Mouse (Mus musculus): Measurements from ENCODE around the gene Lmo2. TPM values are rescaled to one million over a fixed set of nuclear protein-coding genes. Genes with fewer than 3 reads are reported as not detected.
"Not testable (repeated sequence)": the region's sequence is repeated elsewhere in the genome, so short reads cannot be mapped to it uniquely, and the experiment has no call there.

The Lmo2 gene
- polyA plus RNA-seq, 1 experiment, result 20.8 TPM

GRCm38 (mm10) chr2:103992618-103993332 is 35.0 kb downstream of the Lmo2 start:
- no peak for DNase-seq
- 44% methylated on average over 17 of the region's 17 CpGs for WGBS

DNA sequence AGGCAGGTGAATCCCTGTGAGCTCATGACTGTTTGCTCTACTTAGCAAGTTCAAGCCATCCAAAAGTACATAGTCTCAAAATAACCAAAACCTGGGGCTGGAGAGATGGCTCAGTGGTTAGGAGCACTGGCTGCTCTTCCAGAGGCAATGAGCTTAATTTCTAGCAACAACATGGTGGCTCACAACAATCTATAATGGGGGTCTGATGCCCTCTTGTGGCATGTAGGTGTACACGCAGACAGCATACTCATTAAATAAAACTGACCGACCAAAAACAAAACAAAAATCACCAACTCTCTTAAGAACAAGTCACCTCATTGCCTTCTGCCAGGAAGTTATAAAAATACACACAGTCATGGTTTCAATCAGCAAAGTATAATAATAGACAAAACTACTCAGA is 43.3 kb downstream of the Lmo2 start:
- TF ChIP-seq CTCF (conservative IDR thresholded peaks at IDR 0.05; ENCODE audit: insufficient read depth, insufficient read length, low read depth, low read length), result peak; percentile 41
- TF ChIP-seq POLR2A (IDR thresholded peaks at IDR 0.05; ENCODE audit: low read depth, low read length), result no peak
- H3K27ac ChIP-seq (ENCODE audit: insufficient read depth, low read depth, low read length), result no peak overlapping the region
- peak; percentile 25 for DNase-seq
- H3K36me3 ChIP-seq (ENCODE audit: control insufficient read depth, insufficient read depth, low read length), result no peaks in the 10 kb centered on the region
- WGBS, result 20% methylated on average over 2 of the region's 2 CpGs
- H3K4me3 ChIP-seq (ENCODE audit: insufficient read depth, low read depth, low read length), result no peak overlapping the region
- no peaks in the 10 kb centered on the region for H3K4me1 ChIP-seq (ENCODE audit: control insufficient read depth, insufficient read depth, low read length)
- H3K27me3 ChIP-seq (replicated peaks; ENCODE audit: control insufficient read depth, insufficient read depth, low read length), result no peaks in the 10 kb centered on the region

More at GRCm38 (mm10) chr2:103992618-103993332, 35.0 kb downstream of the Lmo2 start:
- no peak overlapping the region for H3K27ac ChIP-seq (ENCODE audit: insufficient read depth, low read depth, low read length)
- no peaks in the 10 kb centered on the region for H3K36me3 ChIP-seq (ENCODE audit: control insufficient read depth, insufficient read depth, low read length)
- H3K4me1 ChIP-seq (ENCODE audit: control insufficient read depth, insufficient read depth, low read length), result no peaks in the 10 kb centered on the region
- H3K4me3 ChIP-seq (ENCODE audit: insufficient read depth, low read depth, low read length), result no peak overlapping the region
- no peak for TF ChIP-seq CTCF (conservative IDR thresholded peaks at IDR 0.05; ENCODE audit: insufficient read depth, insufficient read length, low read depth, low read length)
- no peak for TF ChIP-seq POLR2A (IDR thresholded peaks at IDR 0.05; ENCODE audit: low read depth, low read length)
- H3K27me3 ChIP-seq (replicated peaks; ENCODE audit: control insufficient read depth, insufficient read depth, low read length), result no peaks in the 10 kb centered on the region; the same call in 1 of the 2 replicates

DNA sequence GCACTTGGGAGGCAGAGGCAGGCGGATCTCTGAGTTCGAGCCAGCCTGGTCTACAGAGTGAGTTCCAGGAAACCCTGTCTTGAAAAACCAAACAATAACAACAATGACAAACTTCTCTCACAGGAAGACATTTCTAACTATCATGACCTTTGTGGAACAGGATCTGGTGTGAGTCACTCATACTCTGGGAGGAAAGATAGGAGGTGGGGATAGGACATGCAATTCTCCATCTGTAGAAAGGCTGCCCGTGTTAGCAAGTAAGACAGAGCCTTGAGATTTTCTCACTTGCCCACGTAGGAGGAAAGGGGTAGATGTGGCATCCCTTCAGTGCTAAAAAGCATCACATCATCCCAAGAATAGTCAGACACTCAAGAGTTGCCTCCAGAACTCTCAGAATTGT is 44.1 kb downstream of the Lmo2 start:
- TF ChIP-seq POLR2A (IDR thresholded peaks at IDR 0.05; ENCODE audit: low read depth, low read length), result no peak
- no peak for TF ChIP-seq CTCF (conservative IDR thresholded peaks at IDR 0.05; ENCODE audit: insufficient read depth, insufficient read length, low read depth, low read length)
- no peak overlapping the region for H3K4me3 ChIP-seq (ENCODE audit: insufficient read depth, low read depth, low read length)
- H3K36me3 ChIP-seq (ENCODE audit: control insufficient read depth, insufficient read depth, low read length), result no peaks in the 10 kb centered on the region
- 71% methylated on average over 4 of the region's 4 CpGs for WGBS
- no peak overlapping the region for H3K27ac ChIP-seq (ENCODE audit: insufficient read depth, low read depth, low read length)
- no peaks in the 10 kb centered on the region for H3K27me3 ChIP-seq (replicated peaks; ENCODE audit: control insufficient read depth, insufficient read depth, low read length)
- no peaks in the 10 kb centered on the region for H3K4me1 ChIP-seq (ENCODE audit: control insufficient read depth, insufficient read depth, low read length)
- no peak for DNase-seq

DNA sequence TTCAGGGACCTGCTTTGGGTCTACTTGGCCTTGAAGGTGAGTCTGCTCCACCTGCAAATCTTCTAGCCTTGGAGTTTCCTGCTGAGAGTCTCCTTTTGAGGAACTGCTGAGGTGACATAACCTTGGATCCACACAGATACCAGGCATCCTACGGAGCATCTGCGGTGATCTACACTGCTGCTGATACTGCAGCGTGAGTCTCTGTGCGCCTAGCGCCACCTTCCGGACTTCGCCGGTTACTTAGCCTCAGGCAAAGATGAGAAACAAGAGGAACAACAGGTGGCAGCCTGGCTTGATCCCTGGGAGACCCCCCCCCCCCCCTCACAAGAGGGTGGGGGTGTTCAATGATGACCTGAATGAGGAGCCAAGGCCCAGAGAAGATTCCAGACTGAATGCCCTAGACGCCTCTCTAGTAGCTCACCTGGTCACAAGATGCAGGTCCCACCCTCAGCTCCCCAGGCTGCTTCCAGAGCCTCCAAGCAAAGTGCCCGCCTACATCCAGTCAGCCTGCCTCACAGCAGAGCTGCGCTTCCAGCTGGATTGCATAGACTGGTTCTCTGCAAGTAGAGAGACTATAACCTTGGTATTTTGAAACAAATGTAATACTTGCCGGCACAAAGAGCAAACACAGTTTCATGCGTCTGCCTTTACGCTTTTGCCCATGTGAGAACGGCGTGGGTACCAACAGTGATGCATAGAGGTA is 45.1 kb downstream of the Lmo2 start:
- WGBS, result 36% methylated on average over 16 of the region's 16 CpGs
- TF ChIP-seq CTCF (conservative IDR thresholded peaks at IDR 0.05; ENCODE audit: insufficient read depth, insufficient read length, low read depth, low read length), result peak; percentile 75
- TF ChIP-seq POLR2A (IDR thresholded peaks at IDR 0.05; ENCODE audit: low read depth, low read length), result no peak
- H3K27ac ChIP-seq (ENCODE audit: insufficient read depth, low read depth, low read length), result no peak overlapping the region
- DNase-seq, result peak; percentile 48
- H3K4me1 ChIP-seq (ENCODE audit: control insufficient read depth, insufficient read depth, low read length), result no peaks in the 10 kb centered on the region
- no peaks in the 10 kb centered on the region for H3K27me3 ChIP-seq (replicated peaks; ENCODE audit: control insufficient read depth, insufficient read depth, low read length)
- H3K36me3 ChIP-seq (ENCODE audit: control insufficient read depth, insufficient read depth, low read length), result no peaks in the 10 kb centered on the region
- H3K4me3 ChIP-seq (ENCODE audit: insufficient read depth, low read depth, low read length), result no peak overlapping the region

DNA sequence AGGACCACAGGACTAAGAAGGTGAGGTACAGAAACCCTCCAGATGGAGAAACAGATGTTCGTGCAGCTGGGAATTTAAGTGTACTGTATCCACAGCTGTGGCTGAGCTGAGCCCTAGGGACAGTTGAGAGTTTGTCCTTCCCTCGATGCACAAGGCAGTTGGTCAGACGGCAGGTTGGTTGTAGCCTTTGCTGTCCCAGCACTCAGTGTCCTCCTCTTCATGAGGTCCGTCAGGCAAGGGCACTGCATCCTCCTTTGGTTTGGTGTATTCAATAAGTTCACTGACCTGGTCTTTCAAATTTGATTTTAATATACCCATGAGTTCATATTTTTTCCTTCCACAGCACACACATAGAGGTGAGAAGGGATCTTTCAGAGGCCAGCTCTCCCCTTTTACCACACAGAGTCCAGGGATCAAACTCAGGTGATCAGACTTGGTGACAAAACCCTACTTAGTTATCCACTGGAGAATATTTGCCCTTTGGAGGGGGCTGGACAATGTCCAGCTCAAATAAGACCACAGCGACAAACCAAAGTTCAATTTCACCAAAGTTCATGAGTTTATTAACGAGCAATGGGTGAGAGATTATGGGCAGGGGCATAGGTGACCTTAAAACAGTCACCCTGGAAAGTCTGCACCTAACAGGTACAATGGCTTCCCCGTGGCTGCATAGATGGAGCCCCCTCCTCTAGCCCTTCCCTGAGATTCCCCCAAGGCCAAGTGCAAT is 50.2 kb downstream of the Lmo2 start:
- peak; percentile 59 for DNase-seq
- no peaks in the 10 kb centered on the region for H3K27me3 ChIP-seq (replicated peaks; ENCODE audit: control insufficient read depth, insufficient read depth, low read length)
- TF ChIP-seq CTCF (conservative IDR thresholded peaks at IDR 0.05; ENCODE audit: insufficient read depth, insufficient read length, low read depth, low read length), result no peak
- no peak for TF ChIP-seq POLR2A (IDR thresholded peaks at IDR 0.05; ENCODE audit: low read depth, low read length)
- H3K27ac ChIP-seq (ENCODE audit: insufficient read depth, low read depth, low read length), result no peak overlapping the region
- no peak overlapping the region for H3K4me3 ChIP-seq (ENCODE audit: insufficient read depth, low read depth, low read length)
- 67% methylated on average over 7 of the region's 7 CpGs for WGBS
- no peaks in the 10 kb centered on the region for H3K36me3 ChIP-seq (ENCODE audit: control insufficient read depth, insufficient read depth, low read length)
- H3K4me1 ChIP-seq (ENCODE audit: control insufficient read depth, insufficient read depth, low read length), result no peaks in the 10 kb centered on the region

DNA sequence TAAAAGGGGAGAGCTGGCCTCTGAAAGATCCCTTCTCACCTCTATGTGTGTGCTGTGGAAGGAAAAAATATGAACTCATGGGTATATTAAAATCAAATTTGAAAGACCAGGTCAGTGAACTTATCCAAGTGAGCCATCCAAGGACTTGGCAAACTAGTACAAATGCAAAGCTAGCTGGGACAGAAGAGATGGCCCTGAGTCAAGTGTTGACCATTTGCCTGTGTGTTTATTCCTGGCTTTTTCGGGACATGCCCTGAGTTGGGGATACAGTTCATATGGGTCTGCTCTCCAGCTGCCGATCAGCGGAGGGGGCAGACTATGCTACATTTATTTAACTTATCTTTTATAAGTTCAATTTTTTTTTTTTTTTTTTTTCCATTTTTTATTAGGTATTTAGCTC is 51.1 kb downstream of the Lmo2 start:
- H3K4me1 ChIP-seq (ENCODE audit: control insufficient read depth, insufficient read depth, low read length); H3K4me3 ChIP-seq (ENCODE audit: insufficient read depth, low read depth, low read length); DNase-seq; H3K27me3 ChIP-seq (replicated peaks; ENCODE audit: control insufficient read depth, insufficient read depth, low read length); H3K27ac ChIP-seq (ENCODE audit: insufficient read depth, low read depth, low read length); H3K36me3 ChIP-seq (ENCODE audit: control insufficient read depth, insufficient read depth, low read length): not testable (repeated sequence)
- 85% methylated on average over 3 of the region's 3 CpGs for WGBS

DNA sequence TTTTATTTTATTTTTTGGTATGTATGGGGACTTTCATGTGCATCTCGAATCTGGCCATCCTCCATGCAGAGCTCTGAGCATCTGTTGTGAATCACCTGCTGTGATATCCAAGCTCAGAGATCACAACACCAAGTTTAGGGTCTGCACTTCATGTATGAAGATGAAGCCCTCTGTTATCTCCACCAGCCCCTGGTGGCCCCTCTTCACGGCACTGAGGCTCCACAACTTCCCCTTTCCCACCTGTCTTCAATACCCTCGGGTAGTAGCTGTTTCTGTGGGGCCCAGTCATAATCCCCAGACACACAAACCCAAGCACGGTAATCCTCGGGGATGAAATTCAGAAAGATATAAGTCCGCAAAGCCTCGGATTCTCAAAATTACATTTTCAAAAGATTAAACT is 65.3 kb downstream of the Lmo2 start:
- Histone ChIP-seq H3K36me3 (ENCODE audit: control insufficient read depth, insufficient read depth, low read length) (no peaks in the 10 kb centered on the region), H3K4me3 (ENCODE audit: insufficient read depth, low read depth, low read length) (no peak overlapping the region), H3K27ac (ENCODE audit: insufficient read depth, low read depth, low read length) (no peak overlapping the region), H3K27me3 (replicated peaks; ENCODE audit: control insufficient read depth, insufficient read depth, low read length) (no peaks in the 10 kb centered on the region), H3K4me1 (ENCODE audit: control insufficient read depth, insufficient read depth, low read length) (no peaks in the 10 kb centered on the region)
- WGBS, result 88% methylated on average over 7 of the region's 7 CpGs
- no peak for TF ChIP-seq POLR2A (IDR thresholded peaks at IDR 0.05; ENCODE audit: low read depth, low read length)
- TF ChIP-seq CTCF (conservative IDR thresholded peaks at IDR 0.05; ENCODE audit: insufficient read depth, insufficient read length, low read depth, low read length), result no peak
- DNase-seq, result no peak

All from kidney, adult 2 months (tissue).